Mouse (Mus musculus) stomach, postnatal 0 days (tissue): ENCODE measurements around the gene Mical3.
"Not testable (repeated sequence)": the region's sequence is repeated elsewhere in the genome, so short reads cannot be mapped to it uniquely, and the experiment has no call there.

Experiments used
- CTCF ChIP-seq: IDR thresholded peaks from 2 replicates; pipeline ENCODE4 v1.5.1; 2016; ENCODE audit warnings: antibody characterized with exemption, low read depth, mild to moderate bottlenecking, moderate library complexity
- EP300 ChIP-seq: optimal IDR thresholded peaks from 2 replicates; pipeline ENCODE3; 2016; ENCODE audit warnings: antibody characterized with exemption

DNA sequence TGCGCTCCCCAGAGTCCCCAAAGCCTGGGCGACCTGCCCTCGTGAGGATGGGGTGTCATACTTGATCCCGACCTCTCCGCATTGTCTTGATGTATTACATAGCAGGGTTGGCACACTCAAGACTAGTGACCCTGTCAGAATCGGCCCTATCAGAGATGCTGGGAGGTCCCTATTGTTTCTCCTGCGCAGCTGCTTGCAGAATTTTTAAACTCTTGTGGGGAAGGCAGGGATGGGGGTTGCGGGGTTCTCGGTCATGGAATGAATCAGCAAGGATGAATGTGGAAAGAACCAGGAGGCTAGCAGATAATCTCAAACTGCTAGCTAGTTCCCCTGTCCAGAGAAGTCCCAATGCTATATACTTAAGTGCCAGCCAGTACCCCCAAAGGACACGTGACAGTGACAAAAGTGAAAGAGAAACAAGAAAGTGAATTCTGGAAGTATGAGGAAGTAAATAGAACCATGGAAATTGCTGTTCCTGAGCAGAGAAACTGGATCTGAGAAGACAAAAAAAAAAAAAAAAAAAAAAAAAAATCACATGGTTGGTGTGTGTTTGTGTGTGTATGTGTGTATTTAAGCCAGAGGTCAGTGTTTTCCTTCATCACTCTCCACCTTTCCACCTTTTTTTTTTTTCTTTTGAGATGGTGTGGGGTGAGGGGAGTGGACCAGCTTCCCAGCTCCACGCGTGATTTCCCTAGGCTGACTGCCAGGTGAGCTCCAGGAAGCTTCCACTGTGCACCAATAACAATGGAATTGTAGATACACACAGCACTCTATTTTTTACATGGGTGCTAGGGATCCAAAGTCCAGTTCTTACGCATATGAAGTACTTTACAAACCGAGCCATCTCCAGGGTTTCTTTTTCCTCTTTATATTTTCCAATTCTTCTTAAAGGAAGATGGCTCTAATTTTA is 213.6 kb downstream of the Mical3 start:
- TF ChIP-seq CTCF, EP300: not testable (repeated sequence)
